Mouse (Mus musculus) megakaryocyte, adult 5-6 weeks (primary cell): ENCODE measurements around the gene Tgfbr3. TPM values are rescaled to one million over a fixed set of nuclear protein-coding genes. Genes with fewer than 3 reads are reported as not detected.

Source experiments
- ATAC-seq: 2 replicates; pipeline ENCODE4 v1.8.0; 2016; ENCODE audit warnings: mild to moderate bottlenecking, inconsistent platforms; ENCODE audit not compliant: poor library complexity, severe bottlenecking
- total RNA-seq, 2 experiments: library from RNA; stranded (forward) in 1 of 2; stranded (reverse) in 1 of 2; fragments of 153-499, 151-499 nt in 1 of 2; fragments of 221-1000, 200-1000 nt in 1 of 2; gene quantifications; 2 replicates each; pipeline versions ENCODE4 v1.2.3 to v1.2.4; 2015 to 2017

Tgfbr3 gene
- total RNA-seq, 2 experiments from 2014 or later, result 0.89 to 1.7 TPM

- no peak for ATAC-seq
Observed at GRCm38 (mm10) chr5:107087829-107088808, 201.3 kb downstream of the Tgfbr3 start.

GRCm38 (mm10) chr5:107087291-107087690 lies 202.1 kb downstream of the Tgfbr3 start:
- no peak for ATAC-seq

GRCm38 (mm10) chr5:107086166-107086565 lies 203.3 kb downstream of the Tgfbr3 start:
- ATAC-seq, result no peak

GRCm38 (mm10) chr5:107084431-107084830 lies 205.0 kb downstream of the Tgfbr3 start:
- ATAC-seq, result no peak

GRCm38 (mm10) chr5:107082011-107082410 lies 207.4 kb downstream of the Tgfbr3 start:
- ATAC-seq, result no peak

- ATAC-seq, result no peak
Observed at GRCm38 (mm10) chr5:107080986-107081624, 208.3 kb downstream of the Tgfbr3 start.

GRCm38 (mm10) chr5:107079920-107080319 lies 209.5 kb downstream of the Tgfbr3 start:
- peak; percentile 15; the same call in 1 of the 2 replicates for ATAC-seq

GRCm38 (mm10) chr5:107079146-107079638 lies 210.2 kb downstream of the Tgfbr3 start:
- ATAC-seq, result no peak

GRCm38 (mm10) chr5:107078361-107078760 lies 211.1 kb downstream of the Tgfbr3 start:
- no peak for ATAC-seq

- ATAC-seq, result no peak
Observed at GRCm38 (mm10) chr5:107077900-107078299, 211.5 kb downstream of the Tgfbr3 start.

GRCm38 (mm10) chr5:107074980-107075583 lies 214.3 kb downstream of the Tgfbr3 start:
- ATAC-seq, result no peak

GRCm38 (mm10) chr5:107074350-107074749 lies 215.1 kb downstream of the Tgfbr3 start:
- ATAC-seq, result no peak

- no peak for ATAC-seq
Observed at GRCm38 (mm10) chr5:107073536-107073935, 215.9 kb downstream of the Tgfbr3 start.

- ATAC-seq, result no peak
Observed at GRCm38 (mm10) chr5:107068146-107068545, 221.3 kb downstream of the Tgfbr3 start.

- no peak for ATAC-seq
Observed at GRCm38 (mm10) chr5:107067531-107067930, 221.9 kb downstream of the Tgfbr3 start.

GRCm38 (mm10) chr5:107064922-107065321 lies 224.5 kb downstream of the Tgfbr3 start:
- no peak for ATAC-seq

GRCm38 (mm10) chr5:107062229-107062852 lies 227.1 kb downstream of the Tgfbr3 start:
- no peak for ATAC-seq

- no peak for ATAC-seq
Observed at GRCm38 (mm10) chr5:107059514-107059913, 229.9 kb downstream of the Tgfbr3 start.

- ATAC-seq, result no peak
Observed at GRCm38 (mm10) chr5:107058642-107059041, 230.8 kb downstream of the Tgfbr3 start.
